Mouse (Mus musculus): ENCODE data around the gene Arf4.

Arf4 gene

GRCm38 (mm10) chr14:26637851-26638707, at the start of gene Arf4:
Gene Arf4, plus strand, starts transcription at chr14:26638074.
- DNase-seq = peak; percentile 99

DNA sequence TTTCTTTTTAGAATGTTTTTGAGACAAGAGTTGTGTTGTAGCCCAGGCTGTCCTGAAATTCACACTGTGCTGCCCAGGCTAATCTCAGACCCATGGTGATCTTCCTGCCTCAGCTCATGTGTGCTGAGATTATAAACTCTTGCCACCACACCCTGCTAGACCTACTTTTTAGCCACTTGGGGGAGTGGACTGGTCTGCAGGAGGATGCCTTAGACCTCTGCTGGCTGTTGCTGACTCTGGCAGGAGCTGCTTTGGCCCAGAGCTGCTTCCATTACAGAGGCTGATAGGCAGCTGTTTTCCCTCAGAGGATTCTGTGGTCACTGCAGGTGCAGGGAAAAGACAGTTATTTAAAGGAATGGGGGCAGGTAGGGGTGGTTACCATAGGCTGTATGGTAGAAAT, 46.5 kb upstream of the Arf4 start:
- no peak for DNase-seq

GRCm38 (mm10) chr14:26593281-26593895, 44.5 kb upstream of the Arf4 start:
- no peak for DNase-seq

DNA sequence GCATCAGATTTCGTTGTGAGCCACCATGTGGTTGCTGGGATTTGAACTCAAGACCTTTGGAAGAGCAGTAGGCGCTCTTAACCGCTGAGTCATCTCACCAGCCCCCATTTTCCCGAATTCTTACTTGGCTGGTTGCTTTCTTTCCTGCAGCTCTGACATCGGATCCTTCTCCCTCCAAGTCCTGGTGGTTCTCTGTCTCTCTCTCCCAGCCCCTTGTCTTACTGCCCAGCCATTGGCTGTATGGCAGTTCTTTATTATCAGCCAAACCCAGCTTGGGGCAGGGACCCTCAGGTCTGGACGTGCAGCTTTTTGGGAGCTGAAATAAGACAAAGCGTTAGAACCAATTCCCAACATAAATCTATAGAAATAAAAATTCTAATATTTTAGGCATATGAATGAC, 42.7 kb upstream of the Arf4 start:
- no peak for DNase-seq

DNA sequence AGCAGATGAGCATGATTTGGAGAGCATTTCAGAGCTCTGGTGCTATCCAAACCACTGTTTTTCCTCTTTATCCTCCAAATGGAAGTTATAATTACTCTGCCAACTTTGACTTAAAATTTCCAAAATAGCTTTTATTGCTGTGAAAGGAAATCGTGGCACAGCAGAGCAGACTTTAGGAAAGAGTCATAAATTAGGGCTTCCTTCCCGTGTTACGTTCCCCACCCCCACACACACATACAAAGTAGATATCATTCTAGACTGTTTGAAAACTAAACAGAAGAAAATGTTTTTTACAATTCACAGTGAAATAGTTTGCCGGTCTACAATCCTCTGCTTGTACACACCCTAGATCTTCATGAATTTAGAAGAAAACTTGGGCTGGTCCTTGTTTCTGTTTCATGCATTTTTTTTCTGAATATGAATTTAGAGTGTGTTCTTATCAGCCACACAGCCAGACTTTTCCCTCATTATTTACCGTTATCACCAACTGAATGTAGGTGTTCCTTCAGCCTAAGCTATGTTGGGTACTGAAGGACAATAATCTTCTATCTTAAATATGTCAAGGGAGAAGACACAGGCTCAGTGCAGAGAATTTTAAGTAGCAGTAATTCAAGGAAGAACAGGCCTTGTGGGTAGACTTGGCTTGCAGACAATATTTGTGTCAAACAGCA, 42.0 kb upstream of the Arf4 start:
- DNase-seq = no peak

DNA sequence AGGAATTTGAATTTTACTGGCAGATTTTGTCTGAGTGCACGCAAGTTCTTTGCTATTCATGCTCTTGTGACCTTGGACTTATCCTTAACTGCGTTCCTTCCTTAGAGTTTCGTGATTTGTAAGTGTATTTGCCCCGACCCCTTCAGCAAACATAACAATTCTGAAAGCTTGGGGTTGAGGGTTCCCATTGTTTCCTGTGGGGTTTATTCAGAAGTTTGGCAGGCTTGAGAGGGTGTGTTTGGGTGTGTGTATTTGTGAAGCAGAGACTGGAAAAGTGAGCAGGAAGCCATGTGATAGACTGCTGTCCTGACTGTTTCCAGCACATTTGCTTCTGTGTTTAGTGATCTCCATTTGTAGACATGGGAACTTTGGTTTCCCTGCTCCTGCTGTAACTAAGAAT, 32.5 kb upstream of the Arf4 start:
- DNase-seq = no peak

- DNase-seq = no peak
These were observed 28.2 kb upstream of the Arf4 start for GRCm38 (mm10) chr14:26609674-26610073.

- DNase-seq = no peak
These were observed 27.2 kb upstream of the Arf4 start for GRCm38 (mm10) chr14:26610689-26611088.

DNA sequence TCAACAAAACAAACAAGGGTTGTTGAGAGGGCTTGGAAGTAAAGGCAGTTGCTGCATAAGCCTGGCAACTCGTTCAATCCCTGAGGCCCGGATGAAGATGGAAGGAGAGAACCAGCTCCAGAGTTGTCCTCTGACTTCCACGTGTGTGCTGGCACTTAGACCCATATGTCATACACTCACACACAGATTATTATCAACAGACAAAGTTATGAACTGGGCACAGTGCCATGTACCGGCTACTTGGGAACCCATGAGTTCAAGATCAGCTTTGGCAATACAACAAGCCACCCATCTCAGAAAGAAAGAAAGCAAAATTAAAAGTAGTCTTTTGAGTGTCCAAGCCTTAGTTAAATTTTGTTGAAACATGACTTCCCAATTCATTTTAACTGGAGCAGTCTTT, 12.6 kb upstream of the Arf4 start:
- DNase-seq = no peak

DNA sequence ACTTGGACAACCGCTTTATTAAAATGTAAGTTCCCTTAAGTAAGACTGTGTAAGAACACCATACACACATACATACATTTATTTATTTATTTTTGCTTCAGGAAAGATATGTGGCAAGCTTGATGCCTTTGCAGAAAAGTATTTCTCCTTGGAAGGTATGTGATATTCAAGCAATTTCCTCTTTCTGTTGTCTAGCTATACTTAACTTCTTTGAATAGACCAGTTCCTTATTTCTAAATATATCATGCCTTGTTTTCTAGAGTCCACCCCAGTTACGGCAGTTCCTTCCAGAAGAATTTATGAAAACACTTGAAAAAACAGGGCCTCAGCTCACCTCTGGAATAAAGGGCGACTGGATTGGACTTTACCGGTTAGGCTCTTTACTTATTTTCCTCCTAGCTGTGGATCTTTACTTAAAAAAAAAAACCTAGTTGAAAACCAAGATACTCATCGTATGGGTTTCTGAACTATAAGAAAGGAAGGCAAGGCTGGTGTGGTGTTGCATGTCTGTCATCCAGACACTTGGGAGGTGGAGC, 11.2 kb upstream of the Arf4 start:
- peak; percentile 9 for DNase-seq

GRCm38 (mm10) chr14:26637025-26637850, 636 bp upstream of the Arf4 start:
- DNase-seq = peak; percentile 55

DNA sequence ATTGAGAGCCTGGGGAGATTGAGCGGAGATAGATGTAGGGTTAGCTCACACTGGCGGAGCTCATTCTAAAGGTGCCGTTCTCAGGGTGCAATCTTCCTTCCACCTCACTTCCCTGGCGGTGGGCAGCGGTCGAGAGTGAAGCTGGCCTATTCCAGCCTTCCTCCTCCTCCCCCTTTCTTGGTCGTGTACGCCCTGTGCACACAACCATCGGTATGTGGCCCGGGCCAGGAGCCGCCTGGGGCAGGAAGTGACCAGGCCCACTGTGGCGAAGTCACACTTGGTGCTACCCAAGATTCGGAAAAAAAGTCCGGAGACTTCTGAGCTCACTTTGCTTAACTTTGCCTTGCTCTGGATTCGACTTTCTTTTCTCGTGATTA, 822 bp downstream of the Arf4 start:
- DNase-seq = peak; percentile 58

DNA sequence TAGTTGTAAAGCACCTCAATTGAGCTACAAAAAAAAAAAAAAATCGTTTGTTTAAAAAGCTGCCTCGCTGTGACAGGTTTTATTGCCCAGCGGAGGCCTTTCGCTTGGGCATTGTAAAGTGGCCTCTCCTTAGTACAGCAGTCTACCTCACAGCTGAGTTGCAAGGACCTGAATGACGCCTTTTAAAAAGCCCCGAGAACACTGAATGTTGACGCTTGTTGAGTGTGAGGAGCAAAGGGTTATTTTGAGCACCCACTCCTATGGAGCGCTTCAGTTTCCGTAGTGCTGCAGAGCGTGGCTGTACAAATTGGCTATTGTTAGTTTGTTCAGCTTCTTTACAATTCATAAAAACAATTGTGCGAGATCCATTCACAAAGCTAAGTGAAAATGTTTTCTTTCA, 1.4 kb downstream of the Arf4 start:
- DNase-seq = no peak

GRCm38 (mm10) chr14:26639961-26640360, 2.1 kb downstream of the Arf4 start:
- peak; percentile 12 for DNase-seq

- no peak for DNase-seq
These were observed 5.2 kb downstream of the Arf4 start for GRCm38 (mm10) chr14:26643006-26643624.

GRCm38 (mm10) chr14:26645989-26646650, 8.2 kb downstream of the Arf4 start:
- DNase-seq = no peak

DNA sequence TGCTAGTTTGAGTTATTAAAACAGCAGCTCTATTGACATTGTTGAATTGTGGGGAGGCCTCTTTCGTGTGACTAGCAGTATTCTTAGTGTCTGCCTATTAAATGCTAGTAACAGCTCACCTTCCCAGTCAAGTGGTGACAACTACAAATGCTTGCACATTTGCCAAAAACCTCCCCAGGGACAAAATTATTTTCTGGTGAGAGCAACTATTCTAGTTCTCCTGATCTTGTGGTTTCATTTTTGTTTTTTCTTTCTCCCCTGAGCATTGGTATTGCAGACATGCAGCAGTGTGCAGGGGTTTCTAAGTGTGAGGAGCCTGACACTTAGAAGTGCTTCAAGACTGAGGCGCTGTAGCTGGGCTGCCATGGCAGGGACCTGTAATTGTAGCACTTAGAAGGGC, 9.9 kb downstream of the Arf4 start:
- DNase-seq = no peak

- DNase-seq = no peak
These were observed 14.0 kb downstream of the Arf4 start for GRCm38 (mm10) chr14:26651901-26652300.

GRCm38 (mm10) chr14:26658178-26658577, 20.3 kb downstream of the Arf4 start:
- DNase-seq = no peak

DNA sequence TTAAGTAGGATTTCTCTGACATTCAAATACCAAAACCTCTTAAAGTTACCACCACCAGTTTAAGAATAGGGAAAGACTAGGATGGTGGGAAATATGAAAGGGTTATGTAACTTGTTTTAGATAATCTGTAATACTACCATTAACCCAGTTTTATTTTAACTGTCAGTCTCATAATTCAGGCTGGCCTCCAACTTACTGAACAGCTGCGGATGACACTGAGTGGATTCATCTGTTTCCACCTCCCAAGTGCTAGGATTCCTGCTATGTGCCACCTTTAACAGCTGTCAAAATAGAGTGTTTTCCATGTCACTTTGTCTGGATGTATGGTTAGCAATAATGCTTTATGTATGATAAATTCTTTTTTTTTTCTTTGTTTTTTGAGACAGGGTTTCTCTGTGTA, 22.4 kb downstream of the Arf4 start:
- no peak for DNase-seq

GRCm38 (mm10) chr14:26662016-26662415, 24.1 kb downstream of the Arf4 start:
- DNase-seq = no peak

DNA sequence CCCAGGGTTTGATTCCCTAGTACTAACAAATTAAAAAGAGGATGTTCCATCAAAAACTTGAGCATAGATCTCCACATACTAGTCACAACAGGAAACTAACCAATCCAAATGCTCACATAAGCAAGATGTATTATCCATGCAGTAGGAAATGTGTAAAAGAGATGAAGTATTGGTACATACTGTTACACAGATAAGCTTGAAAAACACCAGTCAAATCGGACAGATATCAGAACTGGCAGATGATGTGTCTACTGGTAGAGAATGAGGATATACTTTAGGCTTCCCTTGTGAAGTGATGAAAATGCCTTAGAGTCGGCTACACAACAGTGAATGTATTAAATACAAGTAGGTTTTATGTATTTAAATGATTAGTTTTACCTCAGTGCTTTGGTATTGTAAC, 24.6 kb downstream of the Arf4 start:
- no peak for DNase-seq
